Mouse (Mus musculus): ENCODE results near the gene Emc6. TPM values are rescaled to one million over a fixed set of nuclear protein-coding genes. Genes with fewer than 3 reads are reported as not detected.

Gene Emc6
- total and polyA plus RNA-seq, 2 experiments, result 63.8 to 80.9 TPM

GRCm38 (mm10) chr11:73136587-73136986 lies 40.2 kb downstream of the Emc6 start:
- TF ChIP-seq CTCF (IDR thresholded peaks at IDR 0.05; ENCODE audit: low read depth, low read length), result no peak
- TF ChIP-seq POLR2A (IDR thresholded peaks at IDR 0.05; ENCODE audit: extremely low read depth, insufficient read depth, low read length), result no peak
- Histone ChIP-seq H3K4me1 (ENCODE audit: control insufficient read depth, insufficient read depth, low read length) (peaks cover 4% of the 10 kb centered on the region; the same call in 1 of the 2 replicates), H3K4me3 (ENCODE audit: insufficient read depth, low read depth, low read length) (peak overlapping the region; percentile 77), H3K36me3 (ENCODE audit: control insufficient read depth, insufficient read depth, low read length) (no peaks in the 10 kb centered on the region), H3K9ac (ENCODE audit: low read depth, low read length) (peak overlapping the region; percentile 43), H3K27me3 (ENCODE audit: control insufficient read depth, insufficient read depth, low read length) (no peaks in the 10 kb centered on the region), H3K79me2 (ENCODE audit: control insufficient read depth, insufficient read depth, low read length) (0 out of 2 replicates have a peak, but pooled peaks cover 3% of the 10 kb centered on the region), H3K27ac (replicated peaks; ENCODE audit: insufficient read depth, low read depth, low read length) (no peak overlapping the region)
- DNase-seq (ENCODE audit: extremely low read depth, low read depth, low spot score), result no peak
- WGBS, result 73% methylated on average over 6 of the region's 6 CpGs

- TF ChIP-seq CTCF (IDR thresholded peaks at IDR 0.05; ENCODE audit: low read depth, low read length) (no peak), POLR2A (IDR thresholded peaks at IDR 0.05; ENCODE audit: extremely low read depth, insufficient read depth, low read length) (no peak)
- no peak overlapping the region for H3K4me3 ChIP-seq (ENCODE audit: insufficient read depth, low read depth, low read length)
- WGBS, result 81% methylated on average over 5 of the region's 5 CpGs
Measured at GRCm38 (mm10) chr11:73134222-73134621, 42.6 kb downstream of the Emc6 start.

GRCm38 (mm10) chr11:73132999-73133398 lies 43.8 kb downstream of the Emc6 start:
- TF ChIP-seq CTCF (IDR thresholded peaks at IDR 0.05; ENCODE audit: low read depth, low read length) (no peak), POLR2A (IDR thresholded peaks at IDR 0.05; ENCODE audit: extremely low read depth, insufficient read depth, low read length) (no peak)
- DNase-seq (ENCODE audit: extremely low read depth, low read depth, low spot score), result no peak
- Histone ChIP-seq H3K4me3 (ENCODE audit: insufficient read depth, low read depth, low read length) (no peak overlapping the region), H3K36me3 (ENCODE audit: control insufficient read depth, insufficient read depth, low read length) (no peaks in the 10 kb centered on the region), H3K27me3 (ENCODE audit: control insufficient read depth, insufficient read depth, low read length) (no peaks in the 10 kb centered on the region), H3K79me2 (ENCODE audit: control insufficient read depth, insufficient read depth, low read length) (0 out of 2 replicates have a peak, but pooled peaks cover 3% of the 10 kb centered on the region), H3K9ac (ENCODE audit: low read depth, low read length) (no peak overlapping the region), H3K4me1 (ENCODE audit: control insufficient read depth, insufficient read depth, low read length) (peaks cover 4% of the 10 kb centered on the region; the same call in 1 of the 2 replicates), H3K27ac (replicated peaks; ENCODE audit: insufficient read depth, low read depth, low read length) (no peak overlapping the region)
- 74% methylated on average over 6 of the region's 6 CpGs for WGBS

More at GRCm38 (mm10) chr11:73134222-73134621, 42.6 kb downstream of the Emc6 start:
- no peaks in the 10 kb centered on the region for H3K36me3 ChIP-seq (ENCODE audit: control insufficient read depth, insufficient read depth, low read length)
- peaks cover 4% of the 10 kb centered on the region; the same call in 1 of the 2 replicates for H3K4me1 ChIP-seq (ENCODE audit: control insufficient read depth, insufficient read depth, low read length)
- 0 out of 2 replicates have a peak, but pooled peaks cover 3% of the 10 kb centered on the region for H3K79me2 ChIP-seq (ENCODE audit: control insufficient read depth, insufficient read depth, low read length)
- no peak overlapping the region for H3K27ac ChIP-seq (replicated peaks; ENCODE audit: insufficient read depth, low read depth, low read length)
- H3K27me3 ChIP-seq (ENCODE audit: control insufficient read depth, insufficient read depth, low read length), result no peaks in the 10 kb centered on the region
- no peak overlapping the region for H3K9ac ChIP-seq (ENCODE audit: low read depth, low read length)
- no peak for DNase-seq (ENCODE audit: extremely low read depth, low read depth, low spot score)

- Histone ChIP-seq H3K4me3 (ENCODE audit: insufficient read depth, low read depth, low read length) (no peak overlapping the region), H3K9ac (ENCODE audit: low read depth, low read length) (no peak overlapping the region), H3K36me3 (ENCODE audit: control insufficient read depth, insufficient read depth, low read length) (no peaks in the 10 kb centered on the region), H3K27me3 (ENCODE audit: control insufficient read depth, insufficient read depth, low read length) (no peaks in the 10 kb centered on the region), H3K27ac (replicated peaks; ENCODE audit: insufficient read depth, low read depth, low read length) (no peak overlapping the region), H3K79me2 (ENCODE audit: control insufficient read depth, insufficient read depth, low read length) (0 out of 2 replicates have a peak, but pooled peaks cover 3% of the 10 kb centered on the region), H3K4me1 (ENCODE audit: control insufficient read depth, insufficient read depth, low read length) (no peaks in the 10 kb centered on the region)
- TF ChIP-seq CTCF (IDR thresholded peaks at IDR 0.05; ENCODE audit: low read depth, low read length), result peak; percentile 63
- no peak for TF ChIP-seq POLR2A (IDR thresholded peaks at IDR 0.05; ENCODE audit: extremely low read depth, insufficient read depth, low read length)
- peak; percentile 26 for DNase-seq (ENCODE audit: extremely low read depth, low read depth, low spot score)
- 43% methylated on average over 7 of the region's 7 CpGs for WGBS
Measured at GRCm38 (mm10) chr11:73131020-73131419, 45.8 kb downstream of the Emc6 start.

- Histone ChIP-seq H3K27me3 (ENCODE audit: control insufficient read depth, insufficient read depth, low read length) (no peaks in the 10 kb centered on the region), H3K79me2 (ENCODE audit: control insufficient read depth, insufficient read depth, low read length) (no peaks in the 10 kb centered on the region), H3K27ac (replicated peaks; ENCODE audit: insufficient read depth, low read depth, low read length) (no peak overlapping the region), H3K36me3 (ENCODE audit: control insufficient read depth, insufficient read depth, low read length) (no peaks in the 10 kb centered on the region), H3K4me1 (ENCODE audit: control insufficient read depth, insufficient read depth, low read length) (no peaks in the 10 kb centered on the region), H3K9ac (ENCODE audit: low read depth, low read length) (no peak overlapping the region), H3K4me3 (ENCODE audit: insufficient read depth, low read depth, low read length) (no peak overlapping the region)
- WGBS, result 65% methylated on average over 6 of the region's 6 CpGs
- no peak for DNase-seq (ENCODE audit: extremely low read depth, low read depth, low spot score)
- TF ChIP-seq CTCF (IDR thresholded peaks at IDR 0.05; ENCODE audit: low read depth, low read length) (no peak), POLR2A (IDR thresholded peaks at IDR 0.05; ENCODE audit: extremely low read depth, insufficient read depth, low read length) (no peak)
Measured at GRCm38 (mm10) chr11:73126495-73126894, 50.3 kb downstream of the Emc6 start.

Other genes starting within 250 kb of the Emc6 start
- 0.46 and 1.3 TPM in 2 replicates for gene Atp2a3, start 215.9 kb downstream of the Emc6 start, total RNA-seq (2014; rRNA removed)
- gene Atp2a3, start 215.9 kb downstream of the Emc6 start, polyA plus RNA-seq (2012; rRNA removed), result 1.8 and 2.8 TPM in 2 replicates
- gene P2rx1, start 177.9 kb downstream of the Emc6 start, total RNA-seq (2014; rRNA removed), result 0.28 and 0.34 TPM in 2 replicates
- 0.11 and 0.12 TPM in 2 replicates for gene P2rx1, start 177.9 kb downstream of the Emc6 start, polyA plus RNA-seq (2012; rRNA removed)
- gene Camkk1, start 158.0 kb downstream of the Emc6 start, total RNA-seq (2014; rRNA removed), result 0.28 and 0.54 TPM in 2 replicates
- gene Camkk1, start 158.0 kb downstream of the Emc6 start, polyA plus RNA-seq (2012; rRNA removed), result 0.12 and 0.24 TPM in 2 replicates
- gene Ncbp3, start 129.3 kb downstream of the Emc6 start, total RNA-seq (2014; rRNA removed), result 3.7 and 3.8 TPM in 2 replicates
- 1.3 TPM in 2 replicates for gene Ncbp3, start 129.3 kb downstream of the Emc6 start, polyA plus RNA-seq (2012; rRNA removed)
- 0.18 and 0.27 TPM in 2 replicates for gene Itgae, start 86.5 kb downstream of the Emc6 start, total RNA-seq (2014; rRNA removed)
- gene Itgae, start 86.5 kb downstream of the Emc6 start, polyA plus RNA-seq (2012; rRNA removed), result 0.17 and 0.19 TPM in 2 replicates
- gene Haspin, start 38.7 kb downstream of the Emc6 start, total RNA-seq (2014; rRNA removed), result 0.55 and 0.60 TPM in 2 replicates
- 0.12 and 0.26 TPM in 2 replicates for gene Haspin, start 38.7 kb downstream of the Emc6 start, polyA plus RNA-seq (2012; rRNA removed)
- 0.09 TPM in 1 of 2 replicates, not detected in the other for gene P2rx5, start 16.6 kb downstream of the Emc6 start, total RNA-seq (2014; rRNA removed)
- gene P2rx5, start 16.6 kb downstream of the Emc6 start, polyA plus RNA-seq (2012; rRNA removed), result 0.06 TPM in 1 of 2 replicates, not detected in the other
- 11.5 and 13.2 TPM in 2 replicates for gene Tax1bp3, start within 50 bp of the Emc6 start, total RNA-seq (2014; rRNA removed)
- gene Tax1bp3, start within 50 bp of the Emc6 start, polyA plus RNA-seq (2012; rRNA removed), result 16.6 and 19.4 TPM in 2 replicates
- gene Ctns, start 22.0 kb upstream of the Emc6 start, total RNA-seq (2014; rRNA removed), result 11.5 and 15.6 TPM in 2 replicates
- gene Ctns, start 22.0 kb upstream of the Emc6 start, polyA plus RNA-seq (2012; rRNA removed), result 13.1 and 16.6 TPM in 2 replicates
- 38.3 and 38.6 TPM in 2 replicates for gene Shpk, start 22.4 kb upstream of the Emc6 start, total RNA-seq (2014; rRNA removed)
- 43.5 and 44.5 TPM in 2 replicates for gene Shpk, start 22.4 kb upstream of the Emc6 start, polyA plus RNA-seq (2012; rRNA removed)
- gene Trpv1, start 57.3 kb upstream of the Emc6 start, total RNA-seq (2014; rRNA removed), result 0.18 and 0.20 TPM in 2 replicates
- gene Trpv1, start 57.3 kb upstream of the Emc6 start, polyA plus RNA-seq (2012; rRNA removed), result 0.06 and 0.28 TPM in 2 replicates
- under 0.01 TPM in 2 replicates for gene Trpv3, start 90.4 kb upstream of the Emc6 start, total RNA-seq (2014; rRNA removed)
- 0.01 TPM in 2 replicates for gene Trpv3, start 90.4 kb upstream of the Emc6 start, polyA plus RNA-seq (2012; rRNA removed)
- 32.8 and 40.2 TPM in 2 replicates for gene Aspa, start 152.6 kb upstream of the Emc6 start, total RNA-seq (2014; rRNA removed)
- 3.2 and 4.2 TPM in 2 replicates for gene Aspa, start 152.6 kb upstream of the Emc6 start, polyA plus RNA-seq (2012; rRNA removed)
- 0.18 and 0.27 TPM in 2 replicates for gene Gm49340, start 152.7 kb upstream of the Emc6 start, total RNA-seq (2014; rRNA removed)
- 0.23 TPM in 1 of 2 replicates, not detected in the other for gene Gm49340, start 152.7 kb upstream of the Emc6 start, polyA plus RNA-seq (2012; rRNA removed)
- 5.1 and 5.9 TPM in 2 replicates for gene Spata22, start 152.7 kb upstream of the Emc6 start, total RNA-seq (2014; rRNA removed)
- 0.73 and 0.94 TPM in 2 replicates for gene Spata22, start 152.7 kb upstream of the Emc6 start, polyA plus RNA-seq (2012; rRNA removed)
- 0.13 TPM in 1 of 2 replicates, not detected in the other for gene Olfr20, start 173.7 kb upstream of the Emc6 start, total RNA-seq (2014; rRNA removed)
- gene Olfr20, start 173.7 kb upstream of the Emc6 start, polyA plus RNA-seq (2012; rRNA removed), result 1.0 and 1.8 TPM in 2 replicates
- gene Olfr376, start 194.2 kb upstream of the Emc6 start, total RNA-seq (2014; rRNA removed), result not detected in 2 replicates
- not detected in 2 replicates for gene Olfr376, start 194.2 kb upstream of the Emc6 start, polyA plus RNA-seq (2012; rRNA removed)
- gene Olfr1, start 222.6 kb upstream of the Emc6 start, total RNA-seq (2014; rRNA removed), result not detected in 2 replicates
- not detected in 2 replicates for gene Olfr1, start 222.6 kb upstream of the Emc6 start, polyA plus RNA-seq (2012; rRNA removed)

Data from liver, adult 2 months (tissue).